Mouse (Mus musculus) limb, embryonic 12.5 days (tissue): Measurements from ENCODE around the gene Gm37240. TPM values are rescaled to one million over a fixed set of nuclear protein-coding genes. Genes with fewer than 3 reads are reported as not detected.

Experiments
- ATAC-seq: fragments of 200-750 bp; cut with Nextera tagmentation; 2 replicates; pipeline ENCODE4 v1.8.0; 2017; ENCODE audit warnings: low read depth, moderate TSS enrichment; ENCODE audit not compliant: insufficient number of reproducible peaks, insufficient read depth, low FRiP score, low TSS enrichment
- H3K27ac ChIP-seq: fragments of 300-500 bp; sonication (generic); 2 replicates; pipeline ENCODE4 v1.5.1; 2016; ENCODE audit warnings: mild to moderate bottlenecking, moderate library complexity
- H3K27me3 ChIP-seq: fragments of 300-500 bp; sonication (generic); 2 replicates; pipeline ENCODE4 v1.6.1; 2016; ENCODE audit warnings: mild to moderate bottlenecking, moderate library complexity
- H3K36me3 ChIP-seq: fragments of 300-500 bp; sonication (generic); 2 replicates; pipeline ENCODE4 v1.6.1; 2016; ENCODE audit warnings: mild to moderate bottlenecking, moderate library complexity
- H3K4me1 ChIP-seq: fragments of 300-500 bp; sonication (generic); replicated peaks from 2 replicates; pipeline ENCODE4 v1.6.1; 2016
- H3K4me2 ChIP-seq: fragments of 300-500 bp; sonication (generic); 2 replicates; pipeline ENCODE4 v1.6.1; 2016; ENCODE audit warnings: mild to moderate bottlenecking, moderate library complexity
- H3K4me3 ChIP-seq: fragments of 300-500 bp; sonication (generic); replicated peaks from 2 replicates; pipeline ENCODE4 v1.5.1; 2016; ENCODE audit warnings: mild to moderate bottlenecking
- H3K9ac ChIP-seq: fragments of 300-500 bp; sonication (generic); replicated peaks from 2 replicates; pipeline ENCODE4 v1.6.1; 2016; ENCODE audit warnings: mild to moderate bottlenecking, moderate library complexity
- H3K9me3 ChIP-seq: fragments of 300-500 bp; sonication (generic); 2 replicates; pipeline ENCODE4 v1.6.1; 2016; ENCODE audit warnings: mild to moderate bottlenecking, moderate library complexity
- WGBS: fragments of 180-500 bp; shearing (Covaris S2); methylation state at CpG from one replicate; pipeline ENCODE4 v1.1.7; 2016; 5-methylcytosine and 5-hydroxymethylcytosine counted together
- polyA plus RNA-seq: library from polyadenylated mRNA; unstranded; fragments of >200 nt; fragmentation: Nextera tagmentation; extraction: Ambion mirVana; gene quantifications from 2 replicates; pipeline ENCODE4 v1.2.1, GENCODE M21; 2016

Gm37240 gene
- polyA plus RNA-seq, 1 experiment from 2014 or later: 3.4 TPM

- Histone ChIP-seq H3K36me3 (no peaks in the 10 kb centered on the region), H3K27ac (no peak overlapping the region), H3K4me2 (no peak overlapping the region), H3K9me3 (no peaks in the 10 kb centered on the region), H3K27me3 (0 out of 2 replicates have a peak, but pooled peaks cover 2% of the 10 kb centered on the region), H3K9ac (no peak overlapping the region), H3K4me1 (no peaks in the 10 kb centered on the region), H3K4me3 (no peak overlapping the region)
- WGBS: 79% methylated on average over 8 of the region's 8 CpGs
- ATAC-seq: no peak
Observed at GRCm38 (mm10) chr3:84681699-84682098, 1205.6 kb downstream of the Gm37240 start.

DNA sequence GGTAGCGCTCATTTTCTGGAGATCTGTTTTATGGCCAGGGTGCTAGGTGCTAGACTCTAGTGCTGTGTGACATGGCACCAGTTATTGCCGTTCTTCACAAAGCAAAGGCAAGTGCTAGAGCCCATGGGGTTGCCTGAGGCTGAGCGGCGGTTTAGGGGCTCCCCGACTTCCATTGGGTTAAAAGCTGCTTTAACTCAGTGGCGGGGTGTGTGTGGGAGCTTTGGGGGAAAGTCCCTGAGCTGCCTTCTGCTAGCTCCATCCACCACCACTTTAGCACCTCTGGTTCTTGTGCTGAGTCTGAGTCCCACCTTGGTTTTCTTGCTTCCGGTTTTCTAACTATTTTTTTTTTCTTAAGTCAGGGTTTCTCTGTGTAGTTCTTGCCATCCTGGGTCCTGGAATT lies 1207.3 kb downstream of the Gm37240 start:
- 84% methylated on average over 7 of the region's 7 CpGs for WGBS
- H3K9me3 ChIP-seq: no peaks in the 10 kb centered on the region
- H3K4me3 ChIP-seq: no peak overlapping the region
- H3K9ac ChIP-seq: no peak overlapping the region
- no peak for ATAC-seq
- H3K4me2 ChIP-seq: no peak overlapping the region
- H3K4me1 ChIP-seq: no peaks in the 10 kb centered on the region
- H3K27me3 ChIP-seq: 0 out of 2 replicates have a peak, but pooled peaks cover 2% of the 10 kb centered on the region
- H3K36me3 ChIP-seq: no peaks in the 10 kb centered on the region
- H3K27ac ChIP-seq: no peak overlapping the region

- H3K27me3 ChIP-seq: 0 out of 2 replicates have a peak, but pooled peaks cover 2% of the 10 kb centered on the region
- no peak overlapping the region for H3K4me2 ChIP-seq
- H3K27ac ChIP-seq: no peak overlapping the region
- H3K4me1 ChIP-seq: no peaks in the 10 kb centered on the region
- no peak overlapping the region for H3K4me3 ChIP-seq
- ATAC-seq: no peak
- no peaks in the 10 kb centered on the region for H3K9me3 ChIP-seq
- no peaks in the 10 kb centered on the region for H3K36me3 ChIP-seq
- no peak overlapping the region for H3K9ac ChIP-seq
- WGBS: 87% methylated on average over 8 of the region's 8 CpGs
Observed at GRCm38 (mm10) chr3:84679542-84679941, 1207.8 kb downstream of the Gm37240 start.

DNA sequence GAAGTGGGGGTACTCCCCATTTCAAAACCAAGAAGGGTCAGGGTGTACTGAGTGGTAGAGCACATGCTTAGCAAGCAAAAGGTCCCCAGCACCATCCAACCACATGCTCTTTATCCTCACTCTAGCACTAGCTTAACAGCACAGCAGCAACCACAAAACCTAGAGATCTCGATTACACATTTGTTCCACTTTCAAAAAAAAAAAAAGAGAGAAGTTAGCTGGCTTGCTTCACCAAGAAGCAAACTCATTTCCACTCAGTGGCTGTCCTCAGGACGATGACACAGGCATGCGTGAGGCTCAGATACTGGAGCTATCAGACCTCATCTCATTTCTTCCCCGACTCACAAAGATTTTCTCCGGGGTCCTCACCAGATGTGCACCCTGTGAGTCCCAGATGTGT lies 1208.4 kb downstream of the Gm37240 start:
- Histone ChIP-seq H3K4me2 (no peak overlapping the region), H3K4me3 (no peak overlapping the region), H3K27me3 (0 out of 2 replicates have a peak, but pooled peaks cover 2% of the 10 kb centered on the region), H3K27ac (no peak overlapping the region), H3K9me3 (no peaks in the 10 kb centered on the region), H3K4me1 (no peaks in the 10 kb centered on the region), H3K9ac (no peak overlapping the region), H3K36me3 (no peaks in the 10 kb centered on the region)
- WGBS: 85% methylated on average over 5 of the region's 5 CpGs
- no peak for ATAC-seq

DNA sequence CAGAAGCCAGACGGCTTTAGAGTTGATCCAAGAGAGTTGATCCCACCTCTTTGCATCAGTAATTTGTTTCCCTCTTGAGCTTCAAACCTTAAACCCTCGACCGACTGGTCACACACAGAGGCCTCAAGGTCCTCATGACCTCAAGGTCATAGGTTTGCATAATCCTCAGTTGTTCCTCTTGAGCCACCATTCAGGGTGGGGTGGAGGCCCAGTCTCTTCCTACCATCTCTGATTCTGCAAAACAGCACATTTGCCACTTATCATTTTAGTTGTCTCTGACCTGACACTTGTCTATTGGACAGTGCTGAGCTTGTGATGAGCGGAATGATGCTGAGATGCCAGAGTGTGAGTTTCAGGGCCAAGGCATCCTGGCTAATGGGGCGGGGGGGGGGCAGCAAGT lies 1211.6 kb downstream of the Gm37240 start:
- ATAC-seq: no peak
- Histone ChIP-seq H3K36me3 (no peaks in the 10 kb centered on the region), H3K27me3 (0 out of 2 replicates have a peak, but pooled peaks cover 2% of the 10 kb centered on the region), H3K9me3 (no peaks in the 10 kb centered on the region), H3K9ac (no peak overlapping the region), H3K27ac (no peak overlapping the region), H3K4me3 (no peak overlapping the region), H3K4me2 (no peak overlapping the region), H3K4me1 (no peaks in the 10 kb centered on the region)
- 79% methylated on average over 5 of the region's 5 CpGs for WGBS

DNA sequence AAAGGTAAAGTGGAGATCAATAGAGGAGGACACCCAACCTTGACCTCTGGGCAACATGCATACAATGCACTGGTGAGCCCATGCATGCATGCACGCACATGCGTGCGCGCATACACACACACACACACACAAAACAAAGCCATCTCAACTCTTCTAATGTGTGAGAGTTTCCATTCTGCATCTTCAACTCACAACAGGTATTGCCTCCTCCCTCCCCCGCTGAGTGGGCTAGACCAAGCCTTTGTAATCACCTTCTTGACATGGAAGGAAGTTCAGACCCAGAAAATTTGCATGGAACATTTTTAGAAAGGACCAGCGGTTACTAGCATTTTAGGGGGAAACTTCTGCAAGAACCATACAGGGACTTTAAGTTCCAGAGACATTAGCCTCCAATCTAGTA lies 1213.8 kb downstream of the Gm37240 start:
- Histone ChIP-seq H3K9me3 (no peaks in the 10 kb centered on the region), H3K4me1 (no peaks in the 10 kb centered on the region), H3K27me3 (0 out of 2 replicates have a peak, but pooled peaks cover 2% of the 10 kb centered on the region), H3K27ac (no peak overlapping the region), H3K36me3 (no peaks in the 10 kb centered on the region), H3K4me3 (no peak overlapping the region), H3K9ac (no peak overlapping the region), H3K4me2 (no peak overlapping the region)
- ATAC-seq: no peak
- WGBS: 90% methylated on average over 6 of the region's 6 CpGs

DNA sequence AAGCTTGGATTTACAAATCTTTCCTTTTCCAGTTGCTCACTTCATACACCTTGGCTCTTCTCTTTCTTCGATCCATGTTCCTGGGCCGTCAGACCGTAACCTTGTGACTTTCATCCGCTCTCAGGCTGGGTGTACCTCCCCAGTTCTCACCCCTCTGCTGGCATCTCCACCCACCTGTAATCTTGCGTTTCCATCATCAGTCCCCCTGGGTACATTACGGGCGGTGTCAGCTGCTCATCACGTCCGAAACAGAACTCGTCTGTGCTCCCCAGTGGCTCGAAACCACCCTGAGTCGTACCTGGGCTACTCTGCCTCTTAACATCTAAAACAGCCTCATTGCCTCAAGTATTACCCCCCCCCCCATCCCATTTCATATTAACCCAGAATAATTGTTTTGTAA lies 1215.2 kb downstream of the Gm37240 start:
- Histone ChIP-seq H3K36me3 (no peaks in the 10 kb centered on the region), H3K27me3 (peaks cover 7% of the 10 kb centered on the region), H3K4me2 (no peak overlapping the region), H3K27ac (no peak overlapping the region), H3K9ac (no peak overlapping the region), H3K4me3 (no peak overlapping the region), H3K9me3 (no peaks in the 10 kb centered on the region), H3K4me1 (0 out of 2 replicates have a peak, but pooled peaks cover under 1% of the 10 kb centered on the region)
- 87% methylated on average over 12 of the region's 12 CpGs for WGBS
- ATAC-seq: no peak

DNA sequence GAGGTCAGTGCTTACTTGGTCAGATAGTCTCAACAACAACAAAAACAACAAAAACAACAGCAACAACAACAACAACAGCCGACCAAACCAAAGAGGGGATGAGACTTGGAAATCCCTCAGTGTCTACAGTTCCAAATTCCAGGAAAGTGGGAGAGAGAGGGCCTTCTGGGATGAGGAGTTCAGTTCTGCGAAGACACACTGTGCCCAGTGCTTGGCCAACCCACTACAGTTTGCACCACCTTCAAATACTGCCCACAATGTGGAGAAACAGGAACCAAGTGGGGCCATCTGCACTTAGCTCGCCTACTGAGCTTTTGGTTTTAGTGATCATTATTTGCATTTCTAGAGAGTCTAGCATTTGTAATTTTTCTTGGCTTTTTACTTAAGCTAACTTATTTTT lies 1218.4 kb downstream of the Gm37240 start:
- no peak overlapping the region for H3K27ac ChIP-seq
- ATAC-seq: no peak
- H3K4me1 ChIP-seq: peaks cover 20% of the 10 kb centered on the region
- 80% methylated on average over 3 of the region's 3 CpGs for WGBS
- no peak overlapping the region for H3K9ac ChIP-seq
- peaks cover 37% of the 10 kb centered on the region for H3K27me3 ChIP-seq
- H3K36me3 ChIP-seq: no peaks in the 10 kb centered on the region
- H3K4me3 ChIP-seq: no peak overlapping the region
- no peak overlapping the region for H3K4me2 ChIP-seq
- no peaks in the 10 kb centered on the region for H3K9me3 ChIP-seq

DNA sequence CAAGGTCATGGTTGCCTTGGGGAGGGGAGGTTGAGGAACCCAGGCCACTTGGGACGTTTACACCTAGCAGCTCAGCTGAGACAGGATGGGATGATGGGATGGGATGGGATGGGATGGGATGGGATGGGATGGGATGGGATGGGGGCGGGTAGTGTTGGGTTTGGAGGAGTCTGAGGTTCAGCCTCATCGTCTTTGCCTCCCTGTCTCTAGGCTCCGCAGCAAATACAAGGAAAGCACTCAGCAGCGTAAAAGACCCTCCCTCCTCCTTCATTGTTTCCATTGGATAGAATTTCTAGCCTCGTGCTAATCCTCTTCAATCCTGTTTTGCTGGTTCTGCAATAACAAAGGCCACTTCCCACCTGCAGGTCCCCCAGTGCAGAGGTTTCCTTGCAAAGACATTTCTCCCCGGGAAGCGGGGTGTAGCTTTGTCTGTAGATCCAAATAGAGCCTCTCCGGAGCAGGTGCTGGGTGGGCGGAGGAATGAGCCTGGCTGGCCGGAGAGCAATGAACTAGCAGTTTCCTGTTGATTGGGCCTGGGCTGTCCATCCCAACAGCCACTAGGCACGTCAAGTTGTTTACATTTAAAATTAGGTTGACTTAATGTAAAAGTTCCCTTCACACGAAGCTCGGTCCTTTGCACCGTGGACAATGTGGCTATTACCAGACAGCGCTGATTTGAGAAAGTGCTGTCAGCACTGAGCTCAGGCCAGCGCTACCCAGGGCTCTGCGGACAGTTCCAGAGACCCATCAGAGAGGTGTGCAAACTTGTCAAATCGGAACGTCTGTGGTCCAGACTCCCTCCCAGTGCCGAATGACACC lies 1221.9 kb downstream of the Gm37240 start:
- peak overlapping the region; percentile 31; the same call in 1 of the 2 replicates for H3K9ac ChIP-seq
- WGBS: 4% methylated on average over 21 of the region's 21 CpGs

DNA sequence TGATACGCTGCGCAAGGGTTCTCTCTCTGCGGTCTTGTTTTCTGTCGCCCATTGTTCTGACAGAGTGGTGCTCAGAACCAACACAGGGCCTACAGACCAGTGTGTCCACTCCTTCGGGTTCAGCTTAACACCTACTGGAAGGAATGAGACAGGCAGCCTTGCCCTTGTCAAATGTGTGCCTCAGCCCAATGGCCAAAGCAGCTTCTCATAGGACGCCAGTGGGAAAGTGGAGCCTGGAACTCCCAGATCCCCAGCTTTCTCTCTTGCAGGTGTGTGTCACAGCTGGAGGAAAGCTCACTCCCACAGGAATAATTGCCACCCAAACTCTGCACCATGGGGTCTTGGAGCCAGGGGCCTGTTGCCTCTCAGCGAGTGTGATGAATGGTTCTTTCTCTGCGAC lies 1222.6 kb downstream of the Gm37240 start:
- H3K27me3 ChIP-seq: peaks cover 40% of the 10 kb centered on the region

More for the DNA sequence above, 1221.9 kb downstream of the Gm37240 start:
- Histone ChIP-seq H3K4me1 (peaks cover 24% of the 10 kb centered on the region), H3K9me3 (no peaks in the 10 kb centered on the region), H3K36me3 (no peaks in the 10 kb centered on the region), H3K4me3 (peak overlapping the region; percentile 37), H3K27ac (no peak overlapping the region), H3K4me2 (peak overlapping the region; percentile 71), H3K27me3 (peaks cover 40% of the 10 kb centered on the region)
- ATAC-seq: no peak; the same call in 1 of the 2 replicates

DNA sequence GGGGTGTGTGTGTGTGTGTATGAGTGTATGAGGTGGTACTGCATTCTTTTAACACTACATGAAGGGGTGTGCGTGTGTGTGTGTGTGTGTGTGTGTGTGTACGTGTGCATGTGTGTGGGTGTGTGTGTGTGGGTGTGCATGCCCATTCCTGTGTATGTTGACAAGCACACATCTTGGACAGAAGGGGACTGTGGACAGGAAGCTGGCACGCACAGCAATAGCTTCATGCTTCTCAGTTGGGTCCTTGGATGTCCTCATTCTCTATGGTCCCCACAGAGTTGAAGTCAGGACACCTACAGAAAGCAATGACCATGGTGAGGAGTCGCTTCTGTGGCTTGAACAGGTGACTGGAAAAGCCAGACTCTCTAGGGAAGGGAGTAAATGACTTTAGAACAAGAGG lies 1223.5 kb downstream of the Gm37240 start:
- Histone ChIP-seq H3K36me3 (no peaks in the 10 kb centered on the region), H3K27me3 (peaks cover 40% of the 10 kb centered on the region), H3K4me2 (no peak overlapping the region), H3K27ac (no peak overlapping the region), H3K9me3 (0 out of 2 replicates have a peak, but pooled peaks cover 3% of the 10 kb centered on the region), H3K4me1 (peaks cover 24% of the 10 kb centered on the region), H3K9ac (no peak overlapping the region), H3K4me3 (no peak overlapping the region)
- no peak for ATAC-seq
- 79% methylated on average over 4 of the region's 4 CpGs for WGBS

More for the DNA sequence above, 1222.6 kb downstream of the Gm37240 start:
- Histone ChIP-seq H3K27ac (no peak overlapping the region), H3K36me3 (no peaks in the 10 kb centered on the region), H3K4me2 (no peak overlapping the region), H3K4me3 (no peak overlapping the region), H3K4me1 (peaks cover 24% of the 10 kb centered on the region), H3K9me3 (no peaks in the 10 kb centered on the region), H3K9ac (no peak overlapping the region)
- WGBS: 67% methylated on average over 8 of the region's 8 CpGs
- no peak for ATAC-seq
